Mouse (Mus musculus) small intestine, adult 2 months (tissue): ENCODE data around the gene Cep164. TPM values are rescaled to one million over a fixed set of nuclear protein-coding genes. Genes with fewer than 3 reads are reported as not detected.
"Not testable (repeated sequence)": the region's sequence is repeated elsewhere in the genome, so short reads cannot be mapped to it uniquely, and the experiment has no call there.

Experiments used
- H3K27ac ChIP-seq: fragments of 200-500 bp; 2 replicates; pipeline ENCODE4 v1.5.1; 2012; ENCODE audit warnings: low read depth, low read length, control low read depth, inconsistent platforms; ENCODE audit not compliant: insufficient read depth
- H3K27me3 ChIP-seq: fragments of 200-500 bp; 2 replicates; pipeline ENCODE4 v1.6.1; 2012; ENCODE audit warnings: mild to moderate bottlenecking, moderate library complexity, low read length, inconsistent platforms; ENCODE audit not compliant: control insufficient read depth, insufficient read depth
- H3K36me3 ChIP-seq: fragments of 200-500 bp; 2 replicates; pipeline ENCODE4 v1.6.1; 2012; ENCODE audit warnings: mild to moderate bottlenecking, low read length, control low read depth, inconsistent platforms; ENCODE audit not compliant: control insufficient read depth, insufficient read depth
- H3K4me1 ChIP-seq: fragments of 200-500 bp; 2 replicates; pipeline ENCODE4 v1.6.1; 2012; ENCODE audit warnings: low read length, inconsistent platforms, mixed read lengths; ENCODE audit not compliant: control insufficient read depth, insufficient read depth, insufficient read length
- H3K4me3 ChIP-seq: fragments of 200-500 bp; 2 replicates; pipeline ENCODE4 v1.5.1; 2012; ENCODE audit warnings: low read depth, mild to moderate bottlenecking, control low read depth, inconsistent platforms, low read length, moderate library complexity
- CTCF ChIP-seq: fragments of 200-500 bp; IDR thresholded peaks from 2 replicates; pipeline ENCODE4 v1.5.1; 2012; ENCODE audit warnings: low read depth, mild to moderate bottlenecking, control low read depth, inconsistent platforms, low read length, moderate library complexity, mixed read lengths; ENCODE audit not compliant: insufficient replicate concordance, insufficient read length; ENCODE audit errors: extremely low read depth
- POLR2A ChIP-seq: fragments of 200-500 bp; IDR thresholded peaks from 2 replicates; pipeline ENCODE4 v1.6.1; 2012; ENCODE audit warnings: low read depth, mild to moderate bottlenecking, control low read depth, inconsistent platforms, low read length, moderate library complexity
- WGBS: fragments of 180-500 bp; shearing (Covaris S2); methylation state at CpG from one replicate; pipeline ENCODE4 v1.1.7; 2018; 5-methylcytosine and 5-hydroxymethylcytosine counted together
- polyA plus RNA-seq: library from polyadenylated mRNA; depleted of rRNA; stranded (reverse); fragments of >200 nt; gene quantifications from 2 replicates; pipeline ENCODE4 v1.2.3, GENCODE M21; 2012

Gene Cep164
- polyA plus RNA-seq, 1 experiment = 12.9 TPM

DNA sequence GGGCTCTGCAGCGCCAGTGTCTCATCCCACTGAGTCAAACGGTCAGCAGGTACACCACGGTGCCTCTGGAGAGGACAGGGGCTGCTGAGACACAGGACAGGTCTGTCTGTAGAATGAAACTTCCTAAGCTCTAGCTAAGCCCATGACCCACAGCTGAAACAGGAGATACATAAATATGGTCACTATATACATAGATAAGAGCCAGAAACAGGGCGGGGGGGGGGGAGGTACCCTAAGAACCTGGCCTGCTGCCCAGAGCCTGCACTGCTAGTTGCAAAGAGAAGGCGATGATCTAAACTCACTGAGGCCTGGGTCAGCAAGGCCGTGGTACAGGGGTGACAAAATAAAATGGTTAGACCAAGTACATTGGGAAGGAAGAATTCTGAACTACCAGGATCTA is 40.9 kb downstream of the Cep164 start:
- Histone ChIP-seq H3K4me1 (no peaks in the 10 kb centered on the region), H3K27me3 (no peaks in the 10 kb centered on the region), H3K36me3 (peaks cover 5% of the 10 kb centered on the region), H3K27ac (no peak overlapping the region), H3K4me3 (no peak overlapping the region)
- WGBS = 64% methylated on average over 6 of the region's 6 CpGs
- TF ChIP-seq POLR2A (no peak), CTCF (no peak)

DNA sequence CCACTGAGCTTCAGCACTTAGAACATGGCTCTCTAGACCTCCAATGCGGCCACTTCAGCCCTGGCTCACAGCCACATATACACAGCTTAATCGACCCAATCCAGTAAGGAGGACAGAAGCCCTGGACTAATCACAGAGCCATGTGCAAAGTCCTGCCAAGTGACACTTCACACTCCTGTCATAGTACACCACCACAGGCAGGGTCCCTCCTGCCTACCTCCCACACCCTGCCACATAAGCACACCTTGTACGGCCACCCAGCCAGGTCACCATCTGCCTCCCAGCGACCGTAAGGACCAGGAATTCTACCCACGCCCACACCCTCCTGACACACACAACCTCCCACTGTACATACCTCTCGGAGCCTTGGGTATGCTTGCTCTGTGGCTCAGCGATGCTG is 41.4 kb downstream of the Cep164 start:
- Histone ChIP-seq H3K4me3 (no peak overlapping the region), H3K4me1 (no peaks in the 10 kb centered on the region), H3K27me3 (no peaks in the 10 kb centered on the region), H3K36me3 (peaks cover 7% of the 10 kb centered on the region), H3K27ac (no peak overlapping the region)
- no peak for TF ChIP-seq CTCF
- TF ChIP-seq POLR2A = no peak
- WGBS = 78% methylated on average over 8 of the region's 8 CpGs

DNA sequence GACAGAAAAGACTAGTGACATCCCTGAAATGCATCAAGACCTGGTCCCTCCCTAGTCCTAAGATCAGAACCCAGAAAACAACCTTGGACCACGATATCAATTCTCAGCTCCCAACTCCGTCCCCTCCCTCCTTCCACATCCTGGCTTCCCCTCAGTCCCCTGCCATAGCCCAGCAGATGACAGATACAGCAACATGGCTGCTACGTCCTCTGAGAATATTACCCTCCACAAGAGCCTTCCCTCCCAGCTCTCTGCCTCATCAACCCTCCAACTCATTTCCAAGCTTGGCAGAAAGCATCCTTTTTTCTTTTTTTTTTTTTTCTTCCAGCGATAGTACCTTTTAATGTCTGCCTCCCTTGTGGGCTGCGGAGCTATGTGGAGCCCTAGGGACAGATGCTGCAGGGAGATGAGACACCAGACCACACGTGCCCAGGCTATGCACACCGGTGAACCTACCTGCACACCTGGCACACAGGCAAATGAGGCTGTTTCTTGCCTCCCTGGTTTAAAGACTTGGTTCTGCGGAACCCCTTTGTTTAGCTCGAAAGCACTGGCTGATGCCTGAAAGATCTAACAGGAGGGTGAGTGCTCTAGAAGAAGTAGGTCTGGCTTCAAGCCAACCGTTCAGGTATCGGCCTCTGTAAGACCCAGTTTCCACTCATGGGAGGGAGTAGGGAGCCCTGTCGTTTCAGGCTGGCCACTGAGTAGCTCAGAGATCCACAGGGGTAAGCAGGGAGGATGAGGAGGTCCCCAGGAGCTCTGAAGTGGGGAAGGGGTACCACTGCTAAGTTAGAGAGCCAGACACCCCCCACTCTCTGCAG is 45.0 kb downstream of the Cep164 start:
- TF ChIP-seq CTCF (no peak), POLR2A (no peak)

DNA sequence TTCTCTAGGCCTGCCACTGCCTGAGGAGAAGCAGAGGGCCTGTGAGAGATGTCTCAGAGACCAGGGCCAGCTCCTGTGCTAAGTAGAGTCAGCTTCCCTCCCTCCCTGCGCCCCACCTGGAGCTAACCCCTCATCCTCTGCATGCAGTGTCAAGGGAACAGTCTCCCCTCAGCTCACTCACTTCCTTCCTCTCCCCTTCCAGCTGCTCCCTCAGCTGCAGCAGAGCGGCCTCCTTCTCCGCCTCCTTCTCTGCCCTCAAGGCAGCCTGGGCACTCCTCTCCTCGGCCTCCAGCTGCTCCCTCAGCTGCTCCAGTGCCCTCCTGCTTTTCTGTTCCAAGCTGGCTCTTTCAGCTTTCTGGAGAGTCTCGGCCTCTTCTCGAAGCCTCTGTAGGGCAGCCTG is 49.3 kb downstream of the Cep164 start:
- WGBS = 86% methylated on average over 6 of the region's 6 CpGs
- Histone ChIP-seq H3K4me1 (no peaks in the 10 kb centered on the region), H3K27ac (no peak overlapping the region), H3K27me3 (no peaks in the 10 kb centered on the region), H3K4me3 (no peak overlapping the region), H3K36me3 (peaks cover 26% of the 10 kb centered on the region)
- TF ChIP-seq CTCF = no peak
- TF ChIP-seq POLR2A = no peak

More for the DNA sequence above, 45.0 kb downstream of the Cep164 start:
- H3K27ac ChIP-seq = no peak overlapping the region
- H3K4me1 ChIP-seq = no peaks in the 10 kb centered on the region
- H3K36me3 ChIP-seq = peaks cover 15% of the 10 kb centered on the region
- 91% methylated on average over 12 of the region's 12 CpGs for WGBS
- H3K27me3 ChIP-seq = no peaks in the 10 kb centered on the region
- no peak overlapping the region for H3K4me3 ChIP-seq

DNA sequence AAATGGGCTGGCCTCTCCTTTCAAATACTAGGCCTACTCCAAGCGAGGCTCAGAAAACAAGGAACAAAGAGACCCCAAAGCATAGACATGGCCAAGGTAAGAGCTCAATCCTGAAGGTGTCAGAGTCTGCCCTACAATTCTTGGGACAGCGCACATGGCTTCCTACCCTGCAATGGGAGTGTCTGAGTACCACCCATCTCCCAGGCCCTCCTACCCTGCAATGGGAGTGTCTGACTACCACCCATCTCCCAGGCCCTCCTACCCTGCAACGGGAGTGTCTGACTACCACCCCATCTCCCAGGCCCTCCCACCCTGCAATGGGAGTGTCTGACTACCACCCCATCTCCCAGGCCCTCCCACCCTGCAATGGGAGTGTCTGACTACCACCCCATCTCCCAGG is 52.3 kb downstream of the Cep164 start:
- not testable (repeated sequence) for H3K27ac ChIP-seq, H3K4me3 ChIP-seq, H3K27me3 ChIP-seq, H3K4me1 ChIP-seq
- WGBS = 69% methylated on average over 3 of the region's 3 CpGs
- peaks cover 38% of the 10 kb centered on the region for H3K36me3 ChIP-seq

DNA sequence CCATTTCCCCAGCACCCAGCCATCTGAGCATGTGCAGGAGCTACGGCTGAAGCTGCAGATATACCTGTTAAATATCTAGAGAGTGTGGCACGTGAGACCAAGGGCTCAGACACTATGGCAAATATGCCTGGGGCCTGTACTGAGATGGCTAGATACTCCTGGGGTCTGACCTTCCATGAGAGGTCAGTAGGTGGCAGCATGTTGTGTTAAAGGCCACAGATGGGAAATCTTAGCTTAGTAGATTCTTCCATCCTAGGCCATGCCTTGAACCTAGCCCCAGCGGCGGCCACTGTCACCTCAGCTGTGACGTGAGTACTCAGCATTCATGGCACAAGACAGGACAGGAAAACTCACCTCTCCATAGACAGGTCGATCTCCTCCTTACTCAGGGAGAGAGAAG is 54.4 kb downstream of the Cep164 start:
- no peaks in the 10 kb centered on the region for H3K4me1 ChIP-seq
- H3K36me3 ChIP-seq = peaks cover 40% of the 10 kb centered on the region
- no peak overlapping the region for H3K4me3 ChIP-seq
- WGBS = 87% methylated on average over 6 of the region's 6 CpGs
- H3K27ac ChIP-seq = no peak overlapping the region
- no peak for TF ChIP-seq POLR2A
- no peak for TF ChIP-seq CTCF
- no peaks in the 10 kb centered on the region for H3K27me3 ChIP-seq

DNA sequence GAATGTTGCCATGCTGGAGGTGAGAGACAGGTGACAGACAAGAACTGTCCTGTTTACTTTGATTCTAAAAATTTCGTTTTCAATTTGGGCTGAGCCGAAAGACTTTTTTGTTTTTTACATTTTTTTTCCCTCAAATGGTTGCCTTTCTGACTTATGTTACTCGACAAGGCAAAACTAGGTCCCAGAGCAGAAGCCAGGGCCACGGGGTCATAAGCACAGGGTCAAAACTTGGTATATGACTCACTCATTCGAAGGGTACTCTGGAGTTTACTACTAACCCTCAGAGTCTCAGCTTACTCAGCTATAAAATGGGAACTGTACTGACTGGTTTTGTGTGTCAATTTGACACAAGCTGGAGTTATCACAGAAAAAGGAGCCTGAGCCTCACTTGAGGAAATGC is 58.9 kb downstream of the Cep164 start:
- TF ChIP-seq POLR2A = no peak
- no peak for TF ChIP-seq CTCF
- H3K36me3 ChIP-seq = peaks cover 25% of the 10 kb centered on the region
- 80% methylated on average over 5 of the region's 5 CpGs for WGBS
- no peaks in the 10 kb centered on the region for H3K4me1 ChIP-seq
- H3K27me3 ChIP-seq = no peaks in the 10 kb centered on the region
- no peak overlapping the region for H3K27ac ChIP-seq
- no peak overlapping the region for H3K4me3 ChIP-seq

DNA sequence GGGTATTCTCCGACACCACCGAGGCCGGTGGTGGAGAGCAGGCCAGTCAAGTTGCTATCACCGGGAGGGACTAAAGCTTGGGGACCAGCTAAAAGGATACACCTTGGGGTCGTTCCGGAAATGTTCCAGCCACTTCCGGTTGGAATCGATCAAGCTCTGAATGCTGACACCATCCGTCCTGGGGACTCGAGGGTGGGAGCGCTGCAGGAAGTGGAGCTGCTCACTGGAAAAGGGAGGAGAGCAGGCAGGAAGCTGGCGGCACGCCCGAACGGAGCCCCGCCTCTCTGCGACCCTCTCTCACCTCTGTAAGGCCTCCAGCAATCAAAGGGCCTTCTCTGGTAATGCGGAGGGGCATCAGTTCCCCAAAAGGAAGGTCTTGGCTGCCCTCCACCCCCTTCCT is 60.1 kb downstream of the Cep164 start:
- Histone ChIP-seq H3K4me3 (no peak overlapping the region), H3K27ac (no peak overlapping the region), H3K36me3 (peaks cover 17% of the 10 kb centered on the region), H3K4me1 (no peaks in the 10 kb centered on the region), H3K27me3 (no peaks in the 10 kb centered on the region)
- TF ChIP-seq CTCF (no peak), POLR2A (no peak)
- 81% methylated on average over 18 of the region's 18 CpGs for WGBS
